Mouse (Mus musculus) naive thymus-derived CD4-positive, alpha-beta T cell, adult 2 months (primary cell): Measurements from ENCODE around the gene M1ap.

Source experiments
- DNase-seq: peaks from one replicate; pipeline ENCODE4 v3.0.0-alpha.2; 2011; ENCODE audit warnings: low read depth

M1ap gene

GRCm38 (mm10) chr6:82934616-82935230 lies 12.0 kb upstream of the M1ap start:
- no peak for DNase-seq

GRCm38 (mm10) chr6:82939167-82939912 lies 7.4 kb upstream of the M1ap start, which contains the start of gene Sema4f:
TSS of gene Sema4f (minus strand) at chr6:82939769.
- DNase-seq = peak; percentile 88

- DNase-seq = peak; percentile 66
Measured at GRCm38 (mm10) chr6:82940765-82941164, 5.9 kb upstream of the M1ap start.

GRCm38 (mm10) chr6:82945750-82946149 lies 952 bp upstream of the M1ap start:
- DNase-seq = peak; percentile 68

GRCm38 (mm10) chr6:82956553-82957251 lies 10.0 kb downstream of the M1ap start:
- peak; percentile 55 for DNase-seq

GRCm38 (mm10) chr6:82961664-82962063 lies 15.0 kb downstream of the M1ap start:
- DNase-seq = no peak

- no peak for DNase-seq
Measured at GRCm38 (mm10) chr6:82969249-82970084, 22.8 kb downstream of the M1ap start.

- peak; percentile 86 for DNase-seq
Measured at GRCm38 (mm10) chr6:82971031-82971430, 24.3 kb downstream of the M1ap start.

- DNase-seq = no peak
Measured at GRCm38 (mm10) chr6:82987411-82987971, 40.8 kb downstream of the M1ap start.

GRCm38 (mm10) chr6:82993696-82994095 lies 47.0 kb downstream of the M1ap start:
- DNase-seq = no peak

GRCm38 (mm10) chr6:82994372-82994771 lies 47.7 kb downstream of the M1ap start:
- DNase-seq = no peak

- DNase-seq = peak; percentile 95
Measured at GRCm38 (mm10) chr6:82996740-82997315, 50.1 kb downstream of the M1ap start.

GRCm38 (mm10) chr6:82997511-82998102 lies 50.9 kb downstream of the M1ap start:
- no peak for DNase-seq

- DNase-seq = peak; percentile 21
Measured at GRCm38 (mm10) chr6:82998326-82998725, 51.6 kb downstream of the M1ap start.

GRCm38 (mm10) chr6:82999986-83000385 lies 53.3 kb downstream of the M1ap start:
- no peak for DNase-seq

GRCm38 (mm10) chr6:83003082-83003481 lies 56.4 kb downstream of the M1ap start:
- no peak for DNase-seq

- DNase-seq = no peak
Measured at GRCm38 (mm10) chr6:83003850-83004249, 57.1 kb downstream of the M1ap start.

GRCm38 (mm10) chr6:83004309-83004708 lies 57.6 kb downstream of the M1ap start:
- no peak for DNase-seq

GRCm38 (mm10) chr6:83004872-83005271 lies 58.2 kb downstream of the M1ap start:
- DNase-seq = no peak

GRCm38 (mm10) chr6:83005444-83006011 lies 58.8 kb downstream of the M1ap start:
- no peak for DNase-seq

GRCm38 (mm10) chr6:83006114-83006513 lies 59.4 kb downstream of the M1ap start:
- DNase-seq = no peak
